Mouse (Mus musculus) gastrocnemius, adult 8-10 months (tissue): Measurements from ENCODE around the gene Tas2r137. TPM values are rescaled to one million over a fixed set of nuclear protein-coding genes. Genes with fewer than 3 reads are reported as not detected.

Experiments used
- DNase-seq, 2 experiments: peaks; one replicate each; pipeline ENCODE4 v3.0.0; 2022; ENCODE audit warnings: low spot score in 2 of 2
- total RNA-seq, 4 experiments: library from RNA; stranded (reverse); gene quantifications; 2 replicates each; pipeline ENCODE4 v1.2.4; 2022

The Tas2r137 gene
- not detected for total RNA-seq

GRCm38 (mm10) chr6:40490933-40491332 lies at the start of gene Tas2r137:
Gene Tas2r137, plus strand, starts transcription at chr6:40491233.
- no peak for DNase-seq

DNA sequence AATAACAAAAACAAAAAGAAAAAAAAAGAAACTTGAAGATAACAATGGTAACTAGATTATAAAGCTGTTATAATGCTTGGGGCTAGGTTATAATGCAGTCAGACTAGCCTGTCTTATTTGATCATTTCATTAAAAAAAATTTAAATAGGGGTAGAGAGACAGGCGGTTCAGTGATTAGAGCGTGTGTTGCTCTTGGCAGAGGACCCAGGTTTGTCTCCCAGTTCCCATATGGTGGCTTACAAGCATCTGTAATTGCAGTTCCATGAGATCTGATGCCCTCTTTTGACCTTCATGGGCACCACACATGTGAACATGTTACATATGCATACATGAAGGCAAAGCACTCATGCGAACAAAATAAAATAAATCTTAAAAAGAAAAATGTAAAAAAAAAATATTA lies 49.8 kb upstream of the Tas2r137 start:
- DNase-seq, result no peak

DNA sequence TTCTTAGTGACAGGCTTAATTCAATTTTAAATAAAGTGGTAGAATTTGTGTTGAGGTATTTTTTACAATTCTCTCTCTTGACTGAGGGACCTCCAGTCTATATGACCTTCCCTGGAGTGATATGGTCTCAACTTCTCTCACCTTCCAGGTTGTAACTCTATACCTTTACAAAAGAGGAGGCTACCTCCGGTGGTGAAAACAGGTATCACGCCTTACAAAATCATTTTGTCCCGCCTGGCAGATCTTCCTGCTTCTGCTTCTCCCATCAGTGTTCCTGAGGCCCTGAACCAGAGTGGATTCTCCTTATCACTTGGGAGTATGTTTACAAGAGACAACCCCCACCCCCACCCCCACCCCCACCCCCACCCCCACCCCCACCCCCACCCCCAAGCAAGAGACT lies 49.3 kb upstream of the Tas2r137 start:
- no peak for DNase-seq

DNA sequence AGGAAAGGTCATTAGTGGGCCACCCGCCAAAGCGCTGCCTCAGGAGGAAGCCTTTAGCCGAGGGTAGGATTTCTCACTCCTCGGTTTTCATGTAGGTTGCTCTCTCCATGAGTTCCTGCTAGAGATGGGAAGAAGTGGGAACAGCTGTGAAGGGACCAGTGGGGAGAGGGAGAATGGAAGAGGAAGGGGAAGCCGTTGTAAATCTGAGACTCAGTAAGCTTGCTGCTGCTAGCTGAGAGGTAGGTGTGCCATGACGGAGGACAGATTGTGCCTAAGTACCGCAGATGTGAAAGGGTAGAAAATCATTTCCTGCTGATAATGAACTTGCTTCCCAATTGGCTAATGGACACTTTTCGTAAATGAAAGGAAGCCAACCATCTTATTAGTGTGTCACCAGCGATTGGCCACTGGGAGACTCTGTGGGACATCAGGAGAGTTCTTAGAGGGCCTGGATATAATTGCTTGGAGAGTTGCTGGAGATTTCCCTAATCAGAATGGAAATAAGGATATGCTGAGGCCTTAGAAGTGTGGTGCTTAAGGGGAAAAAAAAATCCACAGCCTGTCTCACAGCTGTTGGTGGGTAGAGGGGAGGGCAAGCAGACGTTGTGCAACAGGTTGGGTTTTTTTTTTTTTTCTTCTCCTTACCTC lies 47.6 kb upstream of the Tas2r137 start:
- DNase-seq, result no peak

DNA sequence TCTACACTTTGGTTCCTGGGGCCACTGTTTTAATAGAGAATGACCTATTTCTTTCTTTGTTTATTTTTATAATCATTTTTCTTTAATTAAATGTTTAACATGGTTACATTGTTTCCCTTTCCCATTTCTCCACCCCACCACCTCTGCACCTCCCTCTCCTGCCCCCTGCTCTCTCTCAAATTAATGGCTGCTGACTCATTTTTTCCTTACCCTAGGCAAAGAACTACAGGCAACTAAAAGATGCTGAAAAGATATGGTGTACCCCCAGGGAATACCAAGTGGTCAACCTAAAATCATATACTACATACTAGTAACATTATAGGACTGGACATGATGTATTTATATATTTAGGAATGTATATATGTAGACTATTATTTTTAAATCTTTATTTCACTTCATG lies 42.4 kb upstream of the Tas2r137 start:
- DNase-seq, result no peak

- no peak for DNase-seq
Observed at GRCm38 (mm10) chr6:40454436-40455041, 36.5 kb upstream of the Tas2r137 start.

DNA sequence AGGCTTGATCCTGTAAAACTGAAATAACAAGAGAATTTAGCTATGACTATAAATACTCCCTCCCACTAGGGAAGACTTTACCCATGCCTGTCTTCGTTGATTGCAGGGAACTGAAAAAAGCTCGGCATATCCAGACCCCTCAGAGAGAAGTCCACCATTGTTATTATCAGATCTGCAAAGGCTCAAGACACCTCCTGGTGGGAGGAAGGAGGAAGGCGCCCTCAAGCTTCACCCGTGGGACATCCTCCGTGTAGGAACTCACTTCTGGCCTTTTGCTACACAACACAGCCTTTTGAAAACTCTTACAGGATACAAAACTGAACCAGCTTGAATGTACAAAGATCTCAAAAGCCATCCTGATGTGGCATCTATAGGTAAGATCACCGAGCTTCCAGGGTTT lies 25.3 kb upstream of the Tas2r137 start:
- no peak for DNase-seq

- peak; percentile 77 to 86 for DNase-seq
Observed at GRCm38 (mm10) chr6:40470916-40471719, 19.9 kb upstream of the Tas2r137 start, which contains the start of gene Ssbp1. Gene Ssbp1, plus strand, starts transcription at chr6:40471352.

DNA sequence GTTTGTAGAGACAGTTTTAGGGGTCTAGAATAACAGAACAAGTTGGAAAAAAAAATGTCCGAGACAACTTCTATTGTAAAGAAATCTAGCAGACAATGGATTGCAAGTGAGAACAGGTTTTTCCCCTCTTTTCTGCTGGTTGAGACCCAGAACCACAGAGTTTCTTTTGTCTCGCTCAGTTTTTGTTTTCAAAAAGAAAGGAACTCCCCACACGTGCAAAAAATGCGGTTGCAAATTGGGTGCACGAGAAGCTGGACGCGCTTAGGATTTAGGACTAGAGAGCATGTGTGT lies 19.4 kb upstream of the Tas2r137 start:
- no peak for DNase-seq

DNA sequence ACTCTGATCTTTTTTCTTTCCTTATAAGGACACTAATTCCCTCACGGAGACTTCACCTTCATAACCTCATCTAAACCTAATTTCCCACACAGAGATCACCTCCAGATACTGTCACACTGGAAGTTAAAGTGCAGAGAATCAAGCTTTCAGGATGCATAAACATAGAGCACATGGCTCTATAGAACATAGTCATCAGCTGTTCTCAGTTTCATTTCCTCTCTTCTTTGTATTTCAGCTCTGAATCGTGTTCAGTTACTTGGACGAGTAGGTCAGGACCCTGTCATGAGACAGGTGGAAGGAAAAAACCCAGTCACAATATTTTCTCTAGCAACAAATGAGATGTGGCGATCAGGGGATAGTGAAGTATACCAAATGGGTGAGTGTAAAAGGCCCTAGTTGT lies 14.9 kb upstream of the Tas2r137 start:
- DNase-seq, result no peak

GRCm38 (mm10) chr6:40479705-40480104 lies 11.3 kb upstream of the Tas2r137 start:
- no peak for DNase-seq

- DNase-seq, result no peak
Observed at GRCm38 (mm10) chr6:40482318-40482717, 8.7 kb upstream of the Tas2r137 start.

GRCm38 (mm10) chr6:40493229-40493628 lies 2.2 kb downstream of the Tas2r137 start, which contains the start of gene Tas2r108:
Gene Tas2r108, plus strand, starts transcription at chr6:40493529.
- no peak for DNase-seq

DNA sequence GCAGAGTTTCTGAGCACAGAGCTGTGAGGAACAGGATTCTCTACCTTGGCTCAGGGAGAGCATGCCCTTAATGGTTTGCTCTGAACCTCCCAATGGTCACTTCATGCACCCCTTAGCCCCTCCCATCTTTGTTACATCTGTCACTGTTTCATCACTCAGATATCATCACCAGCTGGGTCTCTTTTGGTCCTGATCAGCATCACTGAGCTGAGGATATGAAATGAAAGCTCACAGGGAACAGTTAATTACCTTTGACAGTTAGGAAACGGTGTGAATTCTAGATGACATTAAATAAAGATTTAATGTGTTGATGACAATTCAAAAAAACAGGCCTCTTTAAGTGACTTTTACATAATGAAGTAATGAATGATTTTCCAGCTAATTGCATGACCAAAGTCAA lies 28.4 kb downstream of the Tas2r137 start, which contains the start of gene Prss37:
Prss37 (minus strand) TSS at position 101 of the 400 bp plus-strand sequence.
- no peak for DNase-seq

Other genes with a start within 250 kb of the Tas2r137 start
- 1 to 10 TPM; 4.1 to 6.9 (median 5.8) TPM for gene Agk, start 166.1 kb upstream of the Tas2r137 start, total RNA-seq
- gene E330009J07Rik, start 55.1 kb upstream of the Tas2r137 start, total RNA-seq, result 1 to 10 TPM in 1 of 4 experiments, under 1 TPM in 3; 0.60 to 1.1 (median 0.86) TPM
- gene Wee2, start 52.1 kb upstream of the Tas2r137 start, total RNA-seq, result not detected
- gene Ssbp1, start 19.9 kb upstream of the Tas2r137 start, total RNA-seq, result 10 to 100 TPM; 19.7 to 23.9 (median 21.7) TPM
- not detected for gene Tas2r108, start 2.3 kb downstream of the Tas2r137 start, total RNA-seq
- not detected for gene Prss37, start 28.3 kb downstream of the Tas2r137 start, total RNA-seq
- gene Olfr461, start 63.8 kb downstream of the Tas2r137 start, total RNA-seq, result not detected
- gene Olfr460, start 78.3 kb downstream of the Tas2r137 start, total RNA-seq, result not detected
- under 1 TPM in 2 of 4 experiments, not detected in 2; 0.11 to 0.47 TPM for gene Clec5a, start 94.6 kb downstream of the Tas2r137 start, total RNA-seq
- gene Tas2r138, start 122.1 kb downstream of the Tas2r137 start, total RNA-seq, result not detected
- gene Mgam, start 137.6 kb downstream of the Tas2r137 start, total RNA-seq, result under 1 TPM; 0.07 to 0.43 (median 0.18) TPM